Mouse (Mus musculus): ENCODE results near the gene Katnal1.

- TF ChIP-seq GATA1 (IDR thresholded peaks at IDR 0.05; ENCODE audit: borderline replicate concordance, low read length) (no peak), FLI1 (IDR thresholded peaks at IDR 0.05; ENCODE audit: low read length) (no peak)
Measured at GRCm38 (mm10) chr5:148956091-148956490, 27.0 kb upstream of the Katnal1 start.
